Mouse (Mus musculus): ENCODE results near the gene Ccdc78.
"Not testable (repeated sequence)": the region's sequence is repeated elsewhere in the genome, so short reads cannot be mapped to it uniquely, and the experiment has no call there.

Gene Ccdc78

GRCm38 (mm10) chr17:25786280-25786679, at the start of gene Ccdc78:
TSS of gene Ccdc78 (plus strand) at chr17:25786580.
- no peak for DNase-seq (ENCODE audit: low spot score in 2 of 2)

GRCm38 (mm10) chr17:25738861-25739260, 47.5 kb upstream of the Ccdc78 start:
- DNase-seq (ENCODE audit: low spot score in 2 of 2): no peak

GRCm38 (mm10) chr17:25741471-25741870, 44.9 kb upstream of the Ccdc78 start:
- DNase-seq (ENCODE audit: low spot score in 2 of 2): not testable (repeated sequence)

- DNase-seq (ENCODE audit: low spot score in 2 of 2): no peak
Measured at GRCm38 (mm10) chr17:25743831-25744230, 42.5 kb upstream of the Ccdc78 start.

- no peak for DNase-seq (ENCODE audit: low spot score in 2 of 2)
Measured at GRCm38 (mm10) chr17:25744311-25744710, 42.1 kb upstream of the Ccdc78 start.

GRCm38 (mm10) chr17:25748238-25748637, 38.1 kb upstream of the Ccdc78 start:
- no peak for DNase-seq (ENCODE audit: low spot score in 2 of 2)

GRCm38 (mm10) chr17:25749314-25749713, 37.1 kb upstream of the Ccdc78 start:
- no peak for DNase-seq (ENCODE audit: low spot score in 2 of 2)

- peak; percentile 46 to 65 for DNase-seq (ENCODE audit: low spot score in 2 of 2)
Measured at GRCm38 (mm10) chr17:25751446-25751845, 34.9 kb upstream of the Ccdc78 start.

- DNase-seq (ENCODE audit: low spot score in 2 of 2): no peak
Measured at GRCm38 (mm10) chr17:25754241-25754640, 32.1 kb upstream of the Ccdc78 start, which contains the start of gene Msln. TSS of gene Msln (minus strand) at chr17:25754378.

GRCm38 (mm10) chr17:25755086-25755485, 31.3 kb upstream of the Ccdc78 start:
- DNase-seq (ENCODE audit: low spot score in 2 of 2): no peak

- DNase-seq (ENCODE audit: low spot score in 2 of 2): no peak
Measured at GRCm38 (mm10) chr17:25755627-25756377, 30.6 kb upstream of the Ccdc78 start.

- no peak for DNase-seq (ENCODE audit: low spot score in 2 of 2)
Measured at GRCm38 (mm10) chr17:25756378-25757242, 29.8 kb upstream of the Ccdc78 start.

GRCm38 (mm10) chr17:25757691-25758090, 28.7 kb upstream of the Ccdc78 start:
- no peak for DNase-seq (ENCODE audit: low spot score in 2 of 2)

- no peak for DNase-seq (ENCODE audit: low spot score in 2 of 2)
Measured at GRCm38 (mm10) chr17:25760148-25760547, 26.2 kb upstream of the Ccdc78 start.

GRCm38 (mm10) chr17:25761561-25761970, 24.8 kb upstream of the Ccdc78 start:
- DNase-seq (ENCODE audit: low spot score in 2 of 2): no peak

- DNase-seq (ENCODE audit: low spot score in 2 of 2): no peak
Measured at GRCm38 (mm10) chr17:25762591-25762990, 23.8 kb upstream of the Ccdc78 start.

- no peak for DNase-seq (ENCODE audit: low spot score in 2 of 2)
Measured at GRCm38 (mm10) chr17:25765886-25766285, 20.5 kb upstream of the Ccdc78 start.

GRCm38 (mm10) chr17:25769331-25769730, 17.0 kb upstream of the Ccdc78 start:
- DNase-seq (ENCODE audit: low spot score in 2 of 2): no peak

GRCm38 (mm10) chr17:25773549-25774120, 12.7 kb upstream of the Ccdc78 start, which contains the start of gene Narfl:
TSS of gene Narfl (plus strand) at chr17:25773776.
- DNase-seq (ENCODE audit: low spot score in 2 of 2): peak; percentile 99

- DNase-seq (ENCODE audit: low spot score in 2 of 2): no peak
Measured at GRCm38 (mm10) chr17:25775318-25776062, 10.9 kb upstream of the Ccdc78 start.

- no peak for DNase-seq (ENCODE audit: low spot score in 2 of 2)
Measured at GRCm38 (mm10) chr17:25777948-25778347, 8.4 kb upstream of the Ccdc78 start.
